Mouse (Mus musculus): ENCODE data around the gene Ano9. TPM values are rescaled to one million over a fixed set of nuclear protein-coding genes. Genes with fewer than 3 reads are reported as not detected.

The Ano9 gene
- polyA plus RNA-seq, 3 experiments from 2014 or later, result not detected

DNA sequence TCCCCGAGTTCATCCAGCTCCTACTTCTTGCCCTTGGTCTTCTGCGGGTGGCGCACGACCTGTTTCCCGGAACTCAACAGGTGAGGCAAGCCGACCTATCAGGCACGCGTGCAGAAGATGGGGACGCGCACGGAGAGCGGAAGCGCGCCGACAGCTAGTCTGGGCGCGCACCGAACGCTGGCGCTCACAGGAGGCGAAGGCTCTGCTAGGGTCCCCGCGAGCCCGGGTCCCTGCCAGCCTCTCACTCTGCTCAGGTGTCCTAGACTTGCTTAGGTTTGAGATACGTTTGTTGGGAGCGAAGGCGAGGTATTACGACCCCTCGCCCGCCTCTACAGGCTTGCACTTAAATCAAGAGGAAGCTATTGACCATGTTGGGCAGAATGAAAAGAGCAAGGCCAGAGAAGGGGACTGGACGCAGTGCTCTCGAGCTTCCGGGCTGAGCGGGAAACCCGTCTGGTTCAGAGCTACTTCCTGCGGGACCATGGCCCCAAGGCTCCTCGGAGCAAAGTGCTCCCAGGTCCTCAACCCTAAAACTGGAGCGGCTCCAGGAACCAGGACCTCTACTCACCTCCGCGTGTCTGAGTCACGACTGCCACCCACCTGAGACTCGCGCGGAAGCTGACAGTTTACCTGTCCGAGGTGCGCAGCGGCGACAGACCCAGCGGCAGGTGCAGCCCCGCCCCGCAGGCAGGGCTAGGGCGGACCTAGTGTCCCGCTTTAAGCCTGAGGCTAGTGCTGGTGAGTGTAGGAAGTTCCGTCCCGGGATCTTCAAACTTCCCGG lies 17.5 kb downstream of the Ano9 start, which contains the start of gene Sigirr:
Sigirr (minus strand) TSS at position 662 of the 781 bp plus-strand sequence.
- peak; percentile 49 for ATAC-seq

DNA sequence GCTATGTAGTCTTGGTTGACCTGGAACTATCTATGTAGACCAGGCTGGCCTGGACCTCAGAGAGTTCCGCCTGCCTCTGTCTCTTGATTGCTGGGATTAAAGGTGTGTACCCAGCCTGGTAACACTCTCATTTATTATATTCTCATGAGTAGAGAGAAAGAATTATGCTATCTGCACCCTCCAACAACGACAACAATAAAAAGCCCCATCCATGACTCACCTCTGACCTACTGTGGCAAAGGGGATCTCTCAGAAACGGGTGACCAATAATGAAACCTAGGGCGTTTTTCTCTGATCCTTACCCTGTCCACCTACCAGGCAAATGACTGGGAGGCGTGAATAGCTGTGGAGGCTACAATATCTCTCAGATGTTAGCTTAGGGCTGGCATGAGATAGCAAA lies 20.4 kb downstream of the Ano9 start:
- no peak for ATAC-seq

DNA sequence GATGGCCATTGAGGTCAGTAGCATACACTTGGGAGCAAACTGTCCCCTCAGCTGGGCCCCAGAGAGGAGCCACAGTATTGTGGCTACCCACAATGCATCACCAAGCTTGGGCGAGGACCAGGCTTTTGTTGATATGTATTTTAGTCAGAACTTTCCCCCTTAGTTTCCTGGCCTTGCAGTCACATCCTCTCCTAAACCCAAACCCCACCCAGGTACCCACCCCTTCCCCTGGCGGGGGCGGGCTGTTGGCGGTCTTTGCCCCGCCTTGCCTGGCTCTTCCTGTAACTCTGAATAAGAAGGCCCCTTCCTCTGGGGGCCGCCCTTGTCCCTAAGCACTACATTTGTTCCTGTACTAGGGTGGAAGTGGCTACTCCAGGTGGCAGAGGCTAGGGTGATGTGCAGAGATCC lies 21.0 kb downstream of the Ano9 start:
- ATAC-seq, result peak; percentile 72

DNA sequence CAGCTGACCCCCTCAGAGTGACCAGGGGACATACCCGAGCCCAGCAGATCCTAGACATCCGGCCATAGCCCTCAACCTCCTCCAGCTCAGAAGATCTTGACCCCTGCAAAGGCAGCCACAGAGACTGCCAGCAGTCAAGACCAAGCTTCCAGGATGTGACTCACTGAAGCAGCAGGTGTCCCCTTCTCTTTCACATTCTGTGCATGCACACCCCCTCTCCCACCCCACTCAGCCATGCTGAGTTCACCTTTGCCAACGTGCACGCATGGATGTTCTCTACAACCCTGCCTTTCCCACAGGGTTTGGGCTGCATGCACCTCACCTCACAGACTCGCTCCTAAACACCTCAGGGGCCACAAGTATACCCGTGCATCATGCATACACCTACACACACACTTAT lies 21.6 kb downstream of the Ano9 start:
- peak; percentile 27 for ATAC-seq

DNA sequence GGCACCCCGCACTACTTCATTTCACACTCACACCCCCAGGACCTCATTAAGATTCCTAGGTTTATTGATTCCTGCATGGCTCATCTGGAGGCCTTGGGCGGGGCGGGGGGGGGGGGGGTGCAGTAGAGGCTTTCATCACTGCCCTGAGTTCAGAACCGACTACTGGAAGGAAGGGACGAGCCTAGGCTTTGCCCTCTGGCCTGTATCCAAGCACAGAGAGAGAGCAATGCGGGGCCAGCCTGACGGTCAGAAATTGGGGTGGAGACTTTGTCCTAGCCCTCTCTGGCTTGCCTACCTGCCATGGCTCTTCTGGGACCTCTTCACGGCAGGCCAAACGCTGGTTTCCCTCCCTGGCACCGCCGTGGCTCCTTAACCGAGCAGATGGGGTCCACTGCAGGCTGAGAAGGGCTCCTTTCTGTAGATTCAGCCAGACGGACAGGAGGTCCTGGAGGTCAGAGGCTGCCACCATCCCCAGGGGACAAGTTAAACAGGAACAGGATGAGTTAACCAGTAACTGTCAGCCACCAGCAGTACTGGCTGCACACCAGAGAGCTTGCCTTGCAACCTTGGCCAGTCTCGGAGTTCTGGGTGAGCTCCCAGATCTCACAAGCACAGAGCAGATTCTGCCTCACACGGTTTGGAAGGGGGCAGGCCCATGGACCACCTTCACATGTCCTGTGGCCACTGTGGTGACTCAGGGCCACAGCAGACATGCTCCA lies 23.0 kb downstream of the Ano9 start:
- no peak for ATAC-seq

DNA sequence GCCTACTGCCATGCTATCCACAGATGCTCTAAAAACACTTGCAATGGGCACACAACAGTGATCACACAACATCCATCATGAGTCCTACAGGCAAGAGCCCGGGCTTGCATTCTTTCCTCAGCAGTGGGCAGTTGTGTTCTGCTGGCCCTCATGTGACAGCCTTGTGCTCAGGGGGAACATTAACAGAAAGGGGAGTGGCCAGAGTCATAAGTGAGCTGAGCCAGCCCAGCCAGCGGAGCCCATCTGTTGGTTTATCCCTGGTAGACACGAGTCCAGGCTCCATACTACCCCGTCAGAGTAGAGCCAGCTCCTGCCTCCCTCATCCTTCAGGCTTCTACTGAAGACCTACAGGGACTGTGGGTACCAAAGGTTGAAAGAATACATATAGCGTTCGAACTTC lies 23.7 kb downstream of the Ano9 start:
- ATAC-seq, result no peak

DNA sequence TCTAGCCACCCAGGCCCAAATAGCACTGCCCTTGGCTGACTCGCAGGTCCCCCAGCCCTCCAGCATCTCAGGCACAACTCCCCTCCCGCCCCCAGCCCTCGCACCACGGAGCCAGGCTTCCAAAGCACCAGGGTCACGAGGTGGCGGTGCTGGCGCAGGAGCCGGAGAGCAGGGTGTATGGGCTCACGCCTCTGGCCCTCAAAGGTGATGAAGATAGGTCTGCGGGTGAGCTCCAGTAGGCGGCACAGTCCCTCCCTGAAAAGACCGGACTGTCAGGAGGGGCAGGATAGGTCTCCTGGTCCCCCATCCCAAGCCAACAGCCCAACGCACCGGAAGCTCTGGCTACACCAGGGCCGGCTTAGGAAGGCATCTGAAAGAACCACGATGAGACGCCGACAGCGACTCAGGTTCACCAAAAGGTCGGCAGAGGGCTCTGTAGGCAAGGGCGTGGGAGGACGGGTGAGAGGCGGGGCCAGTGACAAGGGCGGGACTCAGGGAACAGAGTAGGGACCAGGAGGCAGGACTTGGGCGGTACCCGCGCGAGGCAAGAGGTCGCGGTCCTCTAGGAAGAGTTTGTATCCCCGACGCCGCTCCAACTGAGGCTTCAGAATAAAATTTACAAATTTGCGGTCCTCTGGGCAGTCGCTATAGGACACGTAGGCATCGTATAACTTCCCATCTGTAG lies 25.4 kb downstream of the Ano9 start:
- peak; percentile 62 for ATAC-seq

DNA sequence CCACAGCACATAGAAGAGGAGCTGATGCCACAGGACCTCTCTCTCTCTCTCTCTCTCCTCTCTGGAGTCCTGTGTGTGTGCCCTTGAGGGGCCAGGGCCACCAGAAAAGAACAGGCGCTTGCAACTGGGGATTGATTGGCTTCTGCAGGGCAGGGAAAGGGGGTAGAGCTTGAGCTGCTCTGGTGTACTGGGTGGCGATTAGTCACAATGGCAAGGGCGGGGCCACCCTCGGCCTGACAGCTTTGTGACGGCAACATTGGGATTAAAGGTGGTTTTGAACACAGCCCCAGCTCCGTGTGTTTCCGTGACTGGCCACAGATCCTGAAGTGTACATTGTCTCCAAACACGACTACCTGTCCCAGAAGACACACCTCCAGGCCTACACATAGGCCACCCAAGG lies 27.4 kb downstream of the Ano9 start:
- ATAC-seq, result no peak

DNA sequence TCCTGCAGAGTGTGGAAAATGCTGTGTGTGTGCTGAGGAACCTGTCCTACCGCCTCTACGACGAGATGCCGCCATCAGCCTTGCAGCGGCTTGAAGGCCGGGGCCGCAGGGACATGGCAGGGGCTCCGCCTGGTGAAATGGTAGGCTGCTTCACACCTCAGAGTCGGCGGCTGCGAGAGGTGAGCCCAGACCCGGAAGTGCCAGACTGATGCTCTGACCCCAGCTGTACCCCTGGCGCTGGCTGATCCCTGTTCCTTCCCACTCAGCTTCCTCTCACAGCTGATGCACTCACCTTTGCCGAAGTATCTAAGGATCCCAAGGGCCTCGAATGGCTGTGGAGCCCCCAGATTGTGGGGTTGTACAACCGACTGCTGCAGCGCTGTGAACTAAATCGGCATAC lies 29.1 kb downstream of the Ano9 start:
- peak; percentile 26 for ATAC-seq

DNA sequence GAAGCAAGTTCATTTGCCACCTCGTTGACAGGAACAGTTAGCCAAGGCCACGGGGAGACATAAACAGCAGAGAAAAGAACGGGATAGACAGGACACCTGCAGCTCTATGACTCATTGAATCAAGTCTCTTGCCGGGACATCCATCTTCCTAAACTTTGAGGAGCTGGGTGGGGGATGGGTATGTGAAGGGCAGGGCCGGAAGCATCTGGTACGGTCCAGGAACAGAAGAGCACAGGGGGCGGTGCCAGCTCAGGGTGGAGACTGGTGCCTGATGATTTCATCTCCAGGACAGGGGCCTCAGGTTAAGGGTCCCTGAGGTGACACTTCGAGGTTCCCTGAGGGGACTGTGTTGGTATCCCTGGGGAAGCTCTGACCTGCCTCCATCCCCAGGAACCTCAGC lies 29.7 kb downstream of the Ano9 start:
- peak; percentile 59 for ATAC-seq

DNA sequence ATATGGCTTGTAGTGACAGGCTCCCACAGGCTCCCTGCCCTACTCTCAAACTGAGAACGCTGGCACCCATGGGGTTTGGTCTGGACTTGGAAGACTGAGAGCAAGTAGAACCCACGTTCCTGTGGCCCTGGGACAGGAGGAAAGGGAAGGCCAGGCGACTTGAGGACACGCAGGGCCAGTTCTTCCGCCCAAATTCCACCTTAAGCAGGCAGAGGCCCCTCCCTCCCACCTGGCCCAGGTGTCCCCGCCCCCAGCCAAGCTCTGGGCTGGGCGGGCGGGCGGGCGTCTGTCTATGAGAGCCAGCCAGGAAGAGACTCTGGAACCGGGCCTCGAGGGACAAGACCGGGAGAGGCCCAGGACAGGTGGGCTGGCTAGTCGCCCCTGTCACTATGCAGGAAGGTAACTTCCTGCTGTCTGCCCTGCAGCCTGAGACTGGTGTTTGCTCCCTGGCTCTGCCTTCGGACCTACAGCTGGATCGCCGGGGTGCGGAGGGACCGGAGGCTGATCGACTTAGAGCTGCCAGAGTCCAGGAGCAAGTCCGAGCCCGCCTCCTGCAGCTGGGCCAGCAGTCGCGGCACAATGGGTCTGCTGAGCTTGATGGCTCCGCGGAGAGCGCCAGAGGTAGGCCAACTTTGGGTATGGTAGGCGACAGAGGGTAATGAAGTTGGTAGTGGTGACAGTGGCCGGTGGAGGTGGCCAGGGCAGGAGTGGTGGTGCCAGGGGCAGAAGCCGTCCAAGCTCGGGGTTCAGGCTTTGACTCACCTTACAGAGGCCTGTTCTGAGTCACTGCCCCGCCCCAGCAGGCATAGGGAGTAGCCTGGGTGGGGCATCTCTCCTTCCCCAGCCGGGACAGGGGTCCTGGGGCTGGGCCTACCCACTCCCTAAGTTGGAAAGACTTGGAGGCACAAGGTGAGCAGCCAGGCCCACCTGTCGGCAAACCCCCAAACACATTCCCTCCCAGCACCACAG lies 37.8 kb downstream of the Ano9 start:
- ATAC-seq, result no peak

DNA sequence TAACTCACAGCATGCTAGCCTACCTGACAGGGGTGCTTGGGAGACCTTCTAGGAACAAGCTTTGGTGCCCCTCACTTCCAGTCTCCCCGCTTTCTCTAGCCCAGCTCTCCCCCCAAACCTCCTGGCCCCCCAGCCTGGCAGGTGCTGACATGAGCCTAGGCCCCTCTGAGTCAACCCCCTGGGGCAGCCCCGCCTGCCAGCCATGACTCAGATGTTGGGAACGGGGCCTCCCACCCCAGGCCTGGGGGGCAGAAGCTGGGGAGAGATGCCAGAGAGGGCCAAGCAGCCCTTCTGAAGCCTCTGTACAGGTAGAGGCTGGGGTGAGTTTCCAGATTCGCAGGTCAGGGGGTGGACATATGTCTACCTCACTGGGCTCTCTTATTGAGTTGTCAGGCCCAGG lies 38.7 kb downstream of the Ano9 start:
- ATAC-seq, result no peak

DNA sequence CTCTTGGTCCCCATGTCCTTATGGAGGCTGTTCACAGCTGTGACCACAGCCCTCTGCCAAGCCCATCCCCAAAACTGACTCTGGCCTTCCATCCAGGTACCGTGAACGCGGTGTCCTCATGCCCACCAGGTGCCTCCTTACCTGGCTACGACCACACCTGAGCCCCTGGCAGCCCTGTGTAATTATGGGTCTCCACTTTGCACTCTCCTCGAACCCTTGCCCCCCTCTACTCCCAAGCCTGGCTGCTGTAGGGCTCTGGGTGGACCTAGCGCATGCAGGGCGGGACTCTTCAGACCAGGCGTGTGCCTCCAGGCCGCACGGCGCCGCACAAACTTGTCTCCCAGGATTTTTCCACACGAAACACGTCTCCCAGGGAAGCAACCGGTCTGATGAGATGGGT lies 39.8 kb downstream of the Ano9 start, which contains the start of gene Pkp3:
Pkp3 (plus strand) TSS at position 378 of the 400 bp plus-strand sequence.
- ATAC-seq, result no peak

DNA sequence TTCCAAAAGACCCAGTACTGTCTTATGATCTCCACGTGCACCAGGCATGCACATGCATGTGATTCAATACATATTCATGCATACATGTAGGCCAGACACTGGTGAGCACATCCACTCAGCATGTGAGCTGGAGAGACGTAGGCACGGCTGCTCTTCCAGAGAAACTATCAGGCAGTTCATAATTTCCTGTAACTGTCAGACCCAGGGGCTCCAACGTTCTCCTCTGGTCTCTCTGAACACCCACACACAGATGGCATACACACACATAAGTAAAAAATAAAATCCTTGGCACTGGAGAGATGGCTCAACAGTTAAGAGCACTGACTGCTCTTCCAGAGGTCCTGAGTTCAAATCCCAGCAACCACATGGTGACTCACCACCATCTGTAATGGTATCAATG lies 43.8 kb downstream of the Ano9 start:
- ATAC-seq, result no peak

DNA sequence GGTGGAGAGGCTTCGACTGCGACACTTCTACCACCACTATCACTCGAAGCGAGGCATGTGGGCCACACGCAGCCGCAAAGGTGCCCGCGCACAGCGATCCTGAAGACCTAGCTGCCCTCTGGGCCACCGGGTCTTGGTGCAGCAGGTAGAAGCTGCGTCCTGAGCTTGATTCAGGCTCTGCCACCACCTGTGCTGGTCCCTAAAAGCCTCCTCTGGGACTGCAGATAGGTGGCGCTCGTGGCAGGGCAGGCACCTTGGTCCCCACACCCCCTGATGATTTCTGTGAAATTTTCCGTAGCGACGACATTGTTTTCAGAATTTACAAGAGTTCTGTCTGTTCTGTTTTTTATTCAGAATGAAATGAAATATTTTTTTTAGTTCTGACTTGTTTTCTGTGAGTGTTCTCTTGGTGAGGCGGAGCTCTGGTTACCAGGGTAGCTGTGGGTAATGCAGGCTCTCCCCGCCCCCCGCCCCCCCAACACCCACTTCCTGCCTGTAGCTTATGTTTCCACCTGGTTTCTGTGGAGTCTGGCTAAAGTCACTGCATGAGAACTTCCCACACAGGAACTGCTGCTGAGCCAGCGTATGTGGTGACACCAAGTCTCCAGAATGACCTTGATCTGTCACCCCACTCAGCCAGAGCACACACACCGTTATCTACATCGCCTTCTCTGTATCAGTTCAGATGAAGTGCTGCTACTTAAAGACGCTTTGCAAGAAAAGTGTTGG lies 45.4 kb downstream of the Ano9 start:
- ATAC-seq, result peak; percentile 87

DNA sequence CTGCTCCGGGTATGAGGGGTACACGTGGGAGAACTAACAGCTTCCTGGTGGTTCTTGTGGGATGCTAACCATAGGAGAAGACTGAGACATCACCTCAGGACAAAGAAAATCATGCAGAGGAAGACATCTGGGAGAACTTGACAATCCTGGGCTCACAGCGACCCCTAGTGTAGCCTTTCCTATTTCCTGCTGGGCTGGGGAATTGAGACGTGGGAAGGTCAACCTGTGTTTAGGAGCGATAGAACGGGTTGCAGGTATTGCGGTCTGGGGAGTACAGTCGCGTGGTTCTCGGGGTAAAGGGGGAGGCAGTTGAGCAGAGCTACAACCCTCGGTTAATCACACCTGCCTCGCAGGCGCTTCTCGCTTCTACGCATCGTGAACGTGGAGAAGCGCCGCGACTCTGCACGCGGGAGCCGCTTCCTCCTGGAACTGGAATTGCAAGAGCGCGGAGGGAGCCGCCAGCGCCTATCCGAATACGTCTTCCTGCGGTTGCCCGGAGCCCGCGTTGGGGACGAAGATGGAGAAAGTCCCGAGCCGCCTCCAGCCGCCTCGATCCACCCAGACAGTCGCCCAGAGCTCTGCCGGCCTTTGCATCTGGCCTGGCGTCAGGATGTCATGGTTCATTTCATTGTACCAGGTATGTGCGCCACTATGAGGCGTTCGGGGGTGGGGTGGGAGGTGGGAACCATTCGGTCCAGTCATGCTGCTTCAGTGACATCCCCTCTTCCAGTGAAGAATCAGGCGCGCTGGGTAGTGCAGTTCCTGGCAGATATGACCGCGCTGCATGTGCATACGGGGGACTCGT lies 47.3 kb downstream of the Ano9 start:
- no peak for ATAC-seq

DNA sequence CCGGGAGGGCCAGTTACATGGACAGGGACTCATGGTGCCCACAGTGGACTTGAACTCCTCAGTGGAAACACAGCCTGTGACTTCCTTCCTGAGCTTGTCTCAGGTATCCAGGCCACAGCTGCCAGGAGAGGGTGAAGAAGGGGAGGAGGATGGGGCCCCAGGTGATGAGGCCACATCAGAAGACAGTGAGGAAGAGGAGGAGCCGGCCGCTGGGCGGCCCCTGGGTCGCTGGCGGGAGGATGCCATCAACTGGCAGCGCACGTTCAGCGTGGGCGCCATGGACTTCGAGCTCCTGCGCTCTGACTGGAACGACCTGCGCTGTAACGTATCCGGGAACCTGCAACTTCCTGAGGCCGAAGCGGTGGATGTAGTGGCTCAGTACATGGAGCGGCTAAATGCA lies 49.3 kb downstream of the Ano9 start:
- ATAC-seq, result no peak

DNA sequence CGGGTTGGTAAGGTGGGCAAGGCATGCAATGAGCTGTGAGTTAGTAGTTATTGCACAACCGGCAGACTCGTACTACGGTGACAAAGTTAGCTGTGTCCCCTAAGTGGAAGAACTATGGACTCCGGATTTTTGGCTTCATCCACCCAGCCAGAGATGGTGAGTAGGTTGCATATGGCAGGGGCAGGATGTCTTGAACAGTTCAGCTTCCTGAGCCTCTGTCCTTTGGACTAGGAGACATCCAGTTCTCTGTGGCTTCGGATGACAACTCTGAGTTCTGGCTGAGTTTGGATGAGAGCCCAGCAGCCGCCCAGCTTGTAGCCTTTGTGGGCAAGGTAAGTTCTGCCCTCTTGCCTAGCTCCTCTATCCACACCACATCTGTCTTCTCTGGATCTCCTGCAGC lies 53.0 kb downstream of the Ano9 start:
- ATAC-seq, result no peak

DNA sequence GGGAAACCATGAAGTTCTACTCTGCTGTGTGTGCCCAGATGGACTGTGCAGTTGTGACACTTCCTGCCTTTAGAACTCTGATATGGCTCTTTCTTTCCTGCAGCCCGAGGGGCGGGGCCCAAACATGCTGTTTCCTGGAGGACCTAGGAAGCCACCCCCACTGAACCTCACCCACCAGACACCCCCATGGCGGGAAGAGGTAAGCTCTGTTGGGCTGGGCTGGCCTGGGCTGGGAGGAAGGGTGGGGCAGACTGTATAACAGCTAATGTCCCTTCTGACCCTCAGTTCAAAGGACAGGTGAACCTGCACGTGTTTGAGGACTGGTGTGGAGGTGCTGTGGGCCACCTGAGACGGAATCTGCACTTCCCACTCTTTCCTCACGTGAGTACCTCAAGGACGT lies 53.4 kb downstream of the Ano9 start:
- peak; percentile 60 for ATAC-seq

DNA sequence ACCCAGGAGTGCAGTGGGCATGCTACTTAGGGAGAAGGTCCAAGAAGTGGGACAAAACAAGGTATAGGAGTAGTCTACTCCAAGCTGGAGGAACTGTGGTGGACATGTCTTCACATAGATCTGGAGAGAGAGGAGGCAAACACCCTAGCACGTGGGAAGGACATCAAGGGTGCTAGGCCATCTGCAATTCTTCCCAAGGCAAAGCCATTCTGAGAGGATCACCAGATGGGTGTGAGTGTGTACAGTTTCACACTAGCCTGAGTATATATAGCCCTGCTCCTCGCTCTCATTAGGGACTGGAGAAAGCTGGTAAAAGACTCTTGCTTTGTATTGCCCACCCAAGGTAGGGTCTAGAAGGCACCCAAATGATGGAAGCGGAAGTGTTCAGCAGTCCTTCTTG lies 54.3 kb downstream of the Ano9 start:
- no peak for ATAC-seq

DNA sequence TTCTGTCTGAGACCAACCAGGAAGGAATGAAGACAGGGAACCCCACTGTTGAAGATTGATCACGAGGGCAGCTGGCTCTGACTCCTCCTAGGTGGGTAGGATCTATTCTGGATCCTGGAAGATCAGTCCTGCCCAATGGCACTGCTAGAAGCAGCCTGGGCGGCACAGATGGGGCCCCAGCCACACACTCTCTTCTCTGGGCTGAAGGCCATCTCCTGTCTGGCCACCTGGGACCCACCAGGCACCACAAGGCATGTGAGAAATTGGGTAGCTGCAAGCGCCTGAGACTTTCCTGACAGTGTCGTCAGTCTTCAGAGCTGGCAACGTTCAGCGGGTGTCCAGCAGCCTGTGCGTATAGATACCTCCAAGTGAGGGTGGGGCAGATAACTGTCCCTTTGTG lies 55.1 kb downstream of the Ano9 start:
- no peak for ATAC-seq

Measured in inflammation-experienced regulatory T-cells, adult 6 months (primary cell).